In genomic region chr7:122251197-122252011, GRCm38 (mm10) we compare ENCODE assay signal across 8 mouse cellular contexts. TPM values are rescaled to one million over a fixed set of nuclear protein-coding genes. Genes with fewer than 3 reads are reported as not detected.
DNase-seq lines count a peak whose midpoint lies in the region; ATAC-seq lines count a peak whose summit lies in the region.

No protein-coding gene starts in this region.

- H3K4me1 ChIP-seq in hindbrain, embryonic 14.5 days (replicated peaks; ENCODE audit: control insufficient read depth, insufficient read depth, low read length) = no peaks in the 10 kb centered on the region

- H3K9me3 ChIP-seq in hindbrain, embryonic 14.5 days (ENCODE audit: control insufficient read depth, low read length) = no peaks in the 10 kb centered on the region

- no peaks in the 10 kb centered on the region for H3K27me3 ChIP-seq in hindbrain, embryonic 14.5 days (ENCODE audit: control insufficient read depth, insufficient read depth, low read length)

- no peak overlapping the region for H3K9ac ChIP-seq in hindbrain, embryonic 14.5 days

- H3K36me3 ChIP-seq in hindbrain, embryonic 14.5 days (replicated peaks; ENCODE audit: control insufficient read depth, insufficient read depth) = no peaks in the 10 kb centered on the region

- peak; percentile 53; the same call in 1 of the 2 replicates for ATAC-seq in hindbrain, embryonic 14.5 days (ENCODE audit: low FRiP score)

- DNase-seq in NIH3T3 (ENCODE audit: low read depth) = peak; percentile 71
- peak; percentile 93 for DNase-seq in cerebellum, postnatal 10 days
- peak; percentile 76 to 77 for DNase-seq in frontal cortex, postnatal 25 days (ENCODE audit: low spot score in 2 of 2)
- DNase-seq in hindbrain, embryonic 14.5 days (ENCODE audit: low spot score) = peak; percentile 79
- DNase-seq in layer of hippocampus, postnatal 25 days (ENCODE audit: extremely low spot score in 1 of 2, low spot score in 1 of 2) = peak; percentile 81 to 86
- DNase-seq in lung, postnatal 36 days = peak; percentile 83
- DNase-seq in retina, postnatal 1 day = peak; percentile 83
- peak; percentile 87 for DNase-seq in thymus, postnatal 4 days

- no peak overlapping the region for H3K4me3 ChIP-seq in hindbrain, embryonic 14.5 days (replicated peaks; ENCODE audit: low read length)

- no peak overlapping the region for H3K27ac ChIP-seq in hindbrain, embryonic 14.5 days

- 35% methylated on average over 21 of the region's 21 CpGs for WGBS in hindbrain, embryonic 14.5 days

- H3K4me2 ChIP-seq in hindbrain, embryonic 14.5 days (replicated peaks) = peak overlapping the region; percentile 28

RNA-seq across cellular contexts. Expression of gene Chp2, which starts 32.1 kb away (rescaled TPM):
- 1.1 and 1.4 TPM in 2 replicates for polyA plus RNA-seq in hindbrain, embryonic 14.5 days (2014; fragmentation: Nextera tagmentation; extraction: Ambion mirVana)
- 1 to 10 TPM; 2.7 to 2.8 TPM for total RNA-seq in layer of hippocampus, postnatal 25 days (2021)

RNA-seq across cellular contexts. Expression of gene Prkcb, which starts 37.1 kb away (rescaled TPM):
- 135 and 149 TPM in 2 replicates for polyA plus RNA-seq in hindbrain, embryonic 14.5 days (2014; fragmentation: Nextera tagmentation; extraction: Ambion mirVana)
- 100 to 1,000 TPM; 775 to 867 TPM for total RNA-seq in layer of hippocampus, postnatal 25 days (2021)
